ENCODE assay signal across 28 mouse cellular contexts in the genomic region with DNA sequence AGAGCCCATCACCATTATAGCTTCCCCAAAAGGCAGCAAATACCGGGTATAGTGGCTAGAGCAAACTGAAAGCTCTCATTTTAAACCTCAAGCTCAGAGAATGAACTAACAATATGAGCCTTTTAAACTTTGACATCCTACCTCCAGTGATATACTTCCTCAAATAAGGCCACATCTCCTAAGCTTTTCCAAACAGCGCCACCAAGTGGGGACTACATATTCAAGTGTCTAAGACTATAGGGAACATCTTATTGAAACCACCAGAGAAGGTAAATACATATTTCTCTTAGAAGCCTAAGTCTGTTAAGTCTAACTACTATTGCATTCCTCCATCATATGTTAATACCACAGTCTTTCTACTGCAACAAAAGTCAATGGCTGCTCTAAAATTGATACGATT.
DNase-seq lines count a peak whose midpoint lies in the region; TF ChIP-seq lines count a peak whose summit lies in the region.
"Had no signal": no experiment of that assay in that cellular context is flagged by ENCODE, and none has a peak within 500 bp of the region (broad histone marks: within the 10 kb centered on the region; RNA-seq: fewer than 3 reads in every experiment).

No protein-coding gene starts in this region.

- H3K79me2 ChIP-seq in MEL (ENCODE audit: control insufficient read depth, insufficient read depth, low read length, poor library complexity), result no peaks in the 10 kb centered on the region

- H3K9me3 ChIP-seq in MEL (replicated peaks; ENCODE audit: insufficient read depth, low read length), result no peaks in the 10 kb centered on the region
- H3K9me3 ChIP-seq: embryonic facial prominence, embryonic 13.5 days; forebrain, embryonic 10.5 days; forebrain, embryonic 15.5 days; heart, embryonic 13.5 days; limb, embryonic 10.5 days; limb, embryonic 15.5 days; midbrain, embryonic 13.5 days; neural tube, embryonic 13.5 days; stomach, embryonic 15.5 days had no signal

- H3K27me3 ChIP-seq in MEL (ENCODE audit: control insufficient read depth in 1 of 2, insufficient read depth in 2 of 2, low read length in 2 of 2), result no peaks in the 10 kb centered on the region
- no peaks in the 10 kb centered on the region for H3K27me3 ChIP-seq in splenic B cell, adult 2 months (ENCODE audit: control insufficient read depth, insufficient read depth, low read length, poor library complexity, severe bottlenecking)
- H3K27me3 ChIP-seq: embryonic facial prominence, embryonic 13.5 days; forebrain, embryonic 15.5 days; heart, embryonic 13.5 days; limb, embryonic 15.5 days; midbrain, embryonic 13.5 days; neural tube, embryonic 13.5 days; stomach, embryonic 15.5 days had no signal

- TF ChIP-seq EP300 in MEL (IDR thresholded peaks at IDR 0.05; ENCODE audit: low read depth in 1 of 2, low read length in 2 of 2), result no peak

- H3K36me3 ChIP-seq in MEL (ENCODE audit: control insufficient read depth in 1 of 2, insufficient read depth in 2 of 2, low read length in 2 of 2), result no peaks in the 10 kb centered on the region
- no peaks in the 10 kb centered on the region for H3K36me3 ChIP-seq in splenic B cell, adult 2 months (ENCODE audit: control insufficient read depth, insufficient read depth, low read length, poor library complexity, severe bottlenecking)
- H3K36me3 ChIP-seq: embryonic facial prominence, embryonic 13.5 days; forebrain, embryonic 10.5 days; forebrain, embryonic 15.5 days; heart, embryonic 13.5 days; limb, embryonic 10.5 days; limb, embryonic 15.5 days; midbrain, embryonic 13.5 days; neural tube, embryonic 13.5 days; stomach, embryonic 15.5 days had no signal

- H3K4me1 ChIP-seq in MEL (ENCODE audit: control insufficient read depth in 1 of 2, insufficient read depth in 2 of 2, low read length in 2 of 2), result no peaks in the 10 kb centered on the region
- H3K4me1 ChIP-seq: embryonic facial prominence, embryonic 13.5 days; forebrain, embryonic 10.5 days; forebrain, embryonic 15.5 days; heart, embryonic 13.5 days; limb, embryonic 10.5 days; limb, embryonic 15.5 days; midbrain, embryonic 13.5 days; neural tube, embryonic 13.5 days; stomach, embryonic 15.5 days had no signal

- no peak overlapping the region for H3K9ac ChIP-seq in MEL (ENCODE audit: control insufficient read depth, low read depth, low read length, poor library complexity, severe bottlenecking)
- H3K9ac ChIP-seq: embryonic facial prominence, embryonic 13.5 days; forebrain, embryonic 15.5 days; heart, embryonic 13.5 days; hindbrain, embryonic 14.5 days; limb, embryonic 15.5 days; liver, embryonic 14.5 days; lung, embryonic 14.5 days; midbrain, embryonic 13.5 days; neural tube, embryonic 13.5 days; stomach, embryonic 15.5 days had no signal

- H3K27ac ChIP-seq in layer of hippocampus, adult 2 months, result no peak overlapping the region
- no peak overlapping the region for H3K27ac ChIP-seq in MEL (ENCODE audit: control insufficient read depth, low read depth, low read length)
- H3K27ac ChIP-seq: embryonic facial prominence, embryonic 13.5 days; forebrain, embryonic 10.5 days; forebrain, embryonic 15.5 days; heart, embryonic 13.5 days; hindbrain, embryonic 14.5 days; limb, embryonic 10.5 days; limb, embryonic 15.5 days; liver, embryonic 14.5 days; macrophage; midbrain, embryonic 13.5 days; neural tube, embryonic 13.5 days; stomach, embryonic 15.5 days had no signal

- peak; percentile 1 for TF ChIP-seq RAD21 in MEL (IDR thresholded peaks at IDR 0.05; ENCODE audit: low read depth, low read length)

- TF ChIP-seq CTCF in layer of hippocampus, adult 2 months (conservative IDR thresholded peaks at IDR 0.05), result peak; percentile 36
- TF ChIP-seq CTCF in MEL (IDR thresholded peaks at IDR 0.05 in 2 of 3, conservative IDR thresholded peaks at IDR 0.05 in 1 of 3; ENCODE audit: control insufficient read depth in 1 of 3, insufficient read depth in 1 of 3, low read depth in 2 of 3, low read length in 3 of 3, poor library complexity in 1 of 3, severe bottlenecking in 1 of 3), result peak in 2 of 3 experiments; percentile 13 to 43; a peak in 2 of 6 replicates

- no peak overlapping the region for H3K4me3 ChIP-seq in layer of hippocampus, adult 2 months
- H3K4me3 ChIP-seq in MEL (ENCODE audit: control insufficient read depth in 1 of 2, insufficient read depth in 1 of 2, low read depth in 2 of 2, low read length in 2 of 2), result no peak overlapping the region
- H3K4me3 ChIP-seq: embryonic facial prominence, embryonic 13.5 days; forebrain, embryonic 10.5 days; forebrain, embryonic 15.5 days; heart, embryonic 13.5 days; limb, embryonic 10.5 days; limb, embryonic 15.5 days; midbrain, embryonic 13.5 days; neural tube, embryonic 13.5 days; stomach, embryonic 15.5 days had no signal

- no peak for TF ChIP-seq POLR2A in MEL (IDR thresholded peaks at IDR 0.05; ENCODE audit: control insufficient read depth in 1 of 2, insufficient read depth in 1 of 2, low read depth in 1 of 2, low read length in 2 of 2, poor library complexity in 1 of 2)

- no peak for DNase-seq in layer of hippocampus, adult 2 months (ENCODE audit: low spot score in 2 of 2)
- DNase-seq in layer of hippocampus, adult 18-20 months (ENCODE audit: low spot score in 2 of 2), result no peak
- DNase-seq in B cell, adult 2 months, result peak; percentile 38 to 53
- peak; percentile 58 for DNase-seq in MEL (ENCODE audit: low read depth, low spot score)
- DNase-seq in splenic B cell, adult 2 months (ENCODE audit: low read depth, low spot score), result peak; percentile 60
- no peak for DNase-seq in cerebellum, postnatal 25 days
- DNase-seq in kidney, postnatal 4 days, result no peak
- DNase-seq: adrenal gland, postnatal 14 days; cerebellum, adult 11 months; cerebellum, adult 9-10 months; embryo, embryonic 11 days; gastrocnemius, postnatal 36 days; heart, postnatal 10 days; kidney, adult 11 months; layer of hippocampus, postnatal 36 days; lung, embryonic 14.5 days had no signal

TF ChIP-seq in MEL, 35 proteins besides CTCF, POLR2A, EP300 and RAD21:
- no peak for TF ChIP-seq NELFE (IDR thresholded peaks at IDR 0.05; ENCODE audit: low read depth, low read length)
- no peak for TF ChIP-seq RCOR1 (IDR thresholded peaks at IDR 0.05; ENCODE audit: low read depth, low read length)
- TF ChIP-seq POLR2AphosphoS2 (IDR thresholded peaks at IDR 0.05; ENCODE audit: low read length), result no peak
- TF ChIP-seq TBP (IDR thresholded peaks at IDR 0.05; ENCODE audit: low read depth, low read length), result no peak
- no peak for TF ChIP-seq POLR2AphosphoS5 (IDR thresholded peaks at IDR 0.05; ENCODE audit: borderline replicate concordance, low read depth, low read length)
- no peak for TF ChIP-seq ZKSCAN1 (IDR thresholded peaks at IDR 0.05; ENCODE audit: low read depth, low read length)
- no peak; the same call in 1 of the 2 replicates for TF ChIP-seq SMC3 (IDR thresholded peaks at IDR 0.05; ENCODE audit: low read depth, low read length)
- no peak for TF ChIP-seq JUND (IDR thresholded peaks at IDR 0.05; ENCODE audit: low read depth, low read length)
- no peak for TF ChIP-seq MYB (IDR thresholded peaks at IDR 0.05; ENCODE audit: low read depth, low read length)
- TF ChIP-seq BHLHE40 (IDR thresholded peaks at IDR 0.05; ENCODE audit: borderline replicate concordance, low read depth, low read length), result no peak
- TF ChIP-seq ELF1 (IDR thresholded peaks at IDR 0.05; ENCODE audit: low read depth, low read length), result no peak
- TF ChIP-seq GABPA (IDR thresholded peaks at IDR 0.05; ENCODE audit: low read depth, low read length), result no peak

Comparison
In these comparisons a context has a peak if more than half of its experiments do, and no peak if none do; other contexts are left out.
1. DNase-seq: peak in B cell, adult 2 months (2 of 2), MEL (single experiment) and splenic B cell, adult 2 months (single experiment); none in layer of hippocampus, adult 2 months (0 of 2), layer of hippocampus, adult 18-20 months (0 of 2), cerebellum, postnatal 25 days (0 of 2) and kidney, postnatal 4 days (0 of 2).